Mouse (Mus musculus): ENCODE measurements at regions not wholly inside any gene's neighbourhood (a gene's known extent, or its start where the extent isn't known, plus 50 kb on each side); places are given as distances from the start of the nearest gene placed in this dataset.
A peak's percentile ranks its signal among the peaks of the same experiment; 100 is the strongest.

DNA sequence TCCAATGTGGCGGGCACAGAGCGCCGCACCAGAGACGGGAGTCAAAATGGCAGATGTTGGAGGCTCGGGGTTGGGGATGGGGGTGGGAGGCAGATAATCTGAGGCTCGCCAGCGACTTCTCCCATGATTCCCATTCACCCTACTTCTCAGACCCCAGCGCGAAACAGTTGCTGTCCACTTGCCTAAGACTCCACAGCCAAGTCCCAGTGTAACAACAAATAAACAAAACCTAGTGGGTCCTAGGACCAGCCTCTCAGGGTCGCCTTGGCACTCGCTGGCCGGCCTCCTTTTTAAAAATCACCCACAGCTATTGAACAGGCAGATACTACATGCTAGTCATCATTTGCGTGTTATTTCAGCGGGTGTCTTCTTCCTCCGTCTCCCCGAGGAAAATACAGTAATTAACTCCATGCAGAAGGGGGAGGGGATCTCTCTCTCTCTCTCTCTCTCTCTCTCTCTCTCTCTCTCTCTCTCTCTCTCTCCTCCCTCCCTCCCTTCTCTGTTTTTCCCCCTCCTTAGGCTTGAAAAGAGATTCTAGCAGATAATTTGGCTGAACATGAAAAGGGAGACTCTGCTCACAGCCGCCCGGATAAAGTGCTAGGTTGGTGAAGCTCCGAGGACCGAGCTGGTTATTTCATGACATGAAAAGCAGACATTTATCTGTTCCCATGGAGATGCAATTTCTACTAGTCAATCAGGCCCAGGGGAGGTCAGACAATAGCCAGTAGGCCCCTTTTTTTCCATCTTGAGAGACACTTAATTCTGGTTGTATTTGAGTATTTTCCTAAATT is 71.9 kb upstream of the Zfp217 start:
- DNase-seq (ENCODE audit: low read depth, low spot score): peak; percentile 67

DNA sequence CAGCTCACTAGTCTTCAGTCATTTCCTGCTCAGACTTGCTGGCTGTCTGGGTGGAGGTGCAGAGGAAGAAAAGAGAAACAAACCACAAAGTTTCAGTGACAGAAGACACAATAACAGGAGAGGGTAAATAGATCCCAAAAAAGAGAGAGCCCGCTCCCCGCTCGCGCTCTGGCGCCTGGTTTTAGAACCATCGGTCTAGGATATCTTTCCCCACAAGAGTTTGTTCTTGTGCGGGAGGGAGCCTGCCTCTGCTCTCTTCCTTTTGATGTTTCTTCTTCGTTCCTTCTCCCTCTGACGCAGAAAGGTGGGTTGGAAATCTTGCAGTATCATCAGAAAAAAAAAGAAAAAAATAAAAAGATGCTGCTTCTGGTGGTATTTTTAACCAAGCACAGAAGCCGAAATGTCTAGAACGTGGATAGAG is 71.3 kb upstream of the Zfp217 start:
- peak; percentile 84 for DNase-seq (ENCODE audit: low read depth, low spot score)

DNA sequence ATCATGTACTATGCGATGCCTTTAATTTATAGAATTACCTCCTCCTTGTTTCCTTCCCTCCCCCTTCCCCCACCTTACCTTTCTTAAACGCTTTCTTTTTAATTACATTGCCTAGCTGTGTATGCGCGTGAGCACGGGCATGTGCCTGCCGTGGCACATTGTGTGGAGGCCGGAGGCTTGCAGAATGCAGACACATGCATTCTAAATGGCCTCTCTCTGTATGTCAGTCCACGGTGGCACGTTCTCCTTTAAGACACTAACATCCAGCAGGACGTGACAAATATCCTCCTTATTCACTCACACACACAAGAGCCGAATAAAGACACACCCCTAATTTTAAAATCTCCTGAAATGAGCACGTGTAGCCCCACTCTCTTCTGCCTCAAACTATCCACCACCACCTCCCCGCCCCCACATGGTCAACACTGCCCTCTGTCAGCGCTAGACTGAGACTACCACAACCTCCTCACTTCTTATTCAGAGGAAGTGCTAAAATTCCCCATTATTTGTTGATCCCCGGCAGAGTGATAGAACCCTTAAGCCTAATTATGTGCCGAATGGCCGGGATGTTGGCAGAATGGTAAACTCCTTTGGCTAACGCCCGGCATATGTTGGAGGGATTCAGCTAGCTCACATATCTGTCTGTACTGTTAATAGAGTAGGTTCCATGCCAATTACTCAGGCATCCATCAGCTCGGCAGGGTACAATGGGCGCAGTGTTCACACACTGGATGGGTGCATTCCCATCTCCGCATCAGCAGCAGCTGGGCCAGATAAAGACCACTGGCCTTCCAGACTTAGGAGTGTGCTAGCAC is 70.5 kb upstream of the Zfp217 start:
- DNase-seq (ENCODE audit: low read depth, low spot score): peak; percentile 62

DNA sequence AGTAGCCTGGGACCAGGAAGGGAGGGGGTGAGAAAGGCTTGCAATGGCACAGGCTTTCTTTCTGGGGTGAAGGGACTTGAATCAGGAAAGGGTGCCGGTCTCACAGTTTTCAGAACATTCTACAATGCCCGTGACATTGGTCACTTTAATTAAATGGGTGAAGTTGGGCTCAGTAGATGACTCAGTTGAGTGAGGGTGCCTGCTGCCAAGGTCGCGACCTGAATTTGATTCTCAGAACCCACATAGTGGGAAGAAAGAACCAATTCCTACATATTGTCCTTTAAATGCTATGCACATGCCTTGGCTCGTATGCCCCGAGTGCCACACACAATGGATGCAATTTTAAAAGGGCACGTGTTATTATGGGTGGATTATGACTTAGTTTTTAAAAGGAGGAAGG is 68.4 kb upstream of the Zfp217 start:
- no peak for DNase-seq (ENCODE audit: low read depth, low spot score)

DNA sequence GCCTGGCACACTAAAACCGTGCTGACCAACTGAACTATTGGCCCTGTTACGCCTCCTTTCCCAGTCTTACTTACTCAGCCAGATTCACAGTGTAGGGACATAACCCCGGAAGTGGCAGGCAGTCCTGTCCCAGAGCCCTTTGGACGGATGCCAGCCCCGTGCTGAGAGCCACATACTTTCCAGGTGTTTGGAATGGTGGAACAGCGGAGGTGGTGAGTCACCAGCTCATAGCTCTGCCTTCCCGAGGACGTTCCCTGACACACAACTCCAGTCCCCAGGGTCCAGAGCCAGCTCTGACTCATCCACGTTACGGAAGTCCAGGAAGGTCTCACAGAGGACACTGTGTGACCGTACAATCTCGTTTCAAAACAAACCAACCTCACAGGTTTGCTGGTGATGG is 61.2 kb upstream of the Zfp217 start:
- no peak for DNase-seq (ENCODE audit: low read depth, low spot score)

DNA sequence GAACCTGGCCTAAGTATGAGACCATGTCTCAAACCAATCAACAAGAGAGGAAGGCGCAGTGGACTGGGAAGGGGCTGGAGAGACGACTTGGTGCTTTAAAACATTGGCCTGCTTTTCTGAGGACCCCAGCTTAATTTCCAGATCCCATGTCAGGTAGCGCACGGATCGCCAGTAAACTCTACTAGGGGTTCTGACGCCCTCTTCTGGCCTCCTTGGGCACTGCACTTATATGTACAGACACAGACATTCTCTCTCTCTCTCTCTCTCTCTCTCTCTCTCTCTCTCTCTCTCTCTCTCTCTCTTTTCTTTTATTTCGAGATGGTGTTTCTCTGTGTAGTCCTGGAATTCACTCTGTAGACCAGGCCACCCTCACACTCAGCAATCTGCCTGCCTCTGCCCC is 60.0 kb upstream of the Zfp217 start:
- no peak for DNase-seq (ENCODE audit: low read depth, low spot score)

DNA sequence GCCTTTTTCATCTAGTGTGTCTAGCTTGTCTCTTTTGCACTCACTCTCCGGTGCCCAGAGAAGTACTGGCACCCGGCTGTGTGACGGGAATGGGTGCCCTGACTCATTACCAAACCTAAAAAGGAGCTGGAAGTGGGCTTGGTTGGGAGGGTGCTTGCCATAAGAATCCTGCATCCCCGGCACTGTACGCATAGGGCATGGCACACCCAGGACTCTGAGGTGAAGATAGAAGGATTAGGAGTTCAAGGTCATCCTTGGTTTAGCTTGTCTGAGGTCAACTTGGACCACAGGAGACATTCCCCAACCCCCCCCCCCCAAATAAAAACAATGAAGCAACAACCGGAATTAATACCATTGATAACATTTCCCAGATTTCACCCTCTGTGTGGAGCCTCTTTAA is 59.5 kb upstream of the Zfp217 start:
- DNase-seq (ENCODE audit: low read depth, low spot score): no peak

DNA sequence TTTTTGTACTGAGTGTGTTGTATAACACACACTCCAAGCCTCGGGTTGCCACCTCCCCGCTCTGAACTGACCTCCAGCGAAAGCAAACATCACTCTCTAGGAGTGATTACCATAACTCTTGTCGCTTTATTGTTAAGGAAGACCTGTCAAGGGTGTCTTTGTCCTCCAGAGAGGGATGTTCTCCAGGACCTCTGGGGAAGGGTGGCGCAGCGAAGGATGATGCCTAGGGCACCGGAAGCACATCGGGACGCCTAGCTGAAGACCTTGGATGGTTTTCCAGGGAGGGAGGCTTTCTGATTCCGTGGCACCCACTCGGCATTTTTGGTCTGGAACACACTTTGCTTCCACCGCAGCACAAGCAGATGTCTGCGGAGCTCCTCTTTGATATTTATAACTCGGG is 59.0 kb upstream of the Zfp217 start:
- DNase-seq (ENCODE audit: low read depth, low spot score): no peak

DNA sequence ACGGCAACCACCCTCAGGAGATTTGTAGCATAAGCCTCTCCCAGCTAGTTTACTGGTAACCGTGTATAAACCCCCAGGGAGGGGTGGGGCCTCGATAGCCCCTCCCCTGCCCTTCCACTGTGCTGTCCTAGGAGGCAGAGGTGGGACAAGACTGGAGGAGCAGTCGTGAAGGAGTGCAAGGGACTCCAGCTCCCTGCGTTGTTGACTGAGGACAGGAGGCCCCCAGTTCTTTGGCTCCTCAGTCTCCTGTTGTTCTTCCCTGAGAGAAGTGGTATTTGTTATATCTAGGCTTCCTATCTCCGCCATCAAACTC is 58.5 kb upstream of the Zfp217 start:
- DNase-seq (ENCODE audit: low read depth, low spot score): peak; percentile 61

DNA sequence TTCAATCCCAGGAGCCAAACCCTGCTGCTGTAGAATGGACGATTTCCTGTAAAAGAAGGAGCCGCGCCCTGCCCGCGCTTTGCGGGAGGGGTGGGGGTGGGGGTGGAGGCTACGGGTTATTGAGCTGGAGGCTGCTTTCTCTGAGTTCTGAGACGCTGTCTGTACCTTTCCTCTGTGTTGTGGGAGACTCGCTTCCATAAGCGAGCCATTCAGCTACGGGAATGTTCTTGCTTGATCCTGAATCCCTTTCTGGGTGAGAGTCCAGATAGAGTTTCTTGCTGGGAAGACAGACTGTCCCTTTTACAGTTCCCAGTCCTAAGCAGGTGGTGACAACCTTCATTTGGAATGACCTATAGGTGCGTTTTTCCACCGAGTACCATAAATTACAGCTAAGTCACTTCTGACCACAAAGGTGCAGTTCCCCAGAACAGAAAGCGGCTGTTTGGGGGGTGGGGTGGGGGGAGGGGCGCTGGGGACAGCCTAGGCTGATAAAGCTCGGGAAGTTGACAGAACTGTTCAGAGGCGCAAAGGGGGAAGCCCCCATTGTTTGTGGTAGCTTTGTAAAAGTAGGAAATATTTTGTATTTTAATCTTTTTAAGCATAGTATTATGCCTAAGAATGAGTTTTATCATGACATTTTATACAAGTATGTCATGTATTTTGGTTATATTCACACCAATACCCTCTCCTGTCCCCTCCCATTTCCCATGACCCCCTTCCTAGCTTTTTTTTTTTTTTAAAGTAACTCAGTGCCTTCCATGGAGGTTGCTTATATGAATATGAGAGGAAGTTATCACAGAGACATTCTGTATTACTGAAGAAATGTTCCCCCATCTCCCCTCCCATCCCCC is 57.9 kb upstream of the Zfp217 start:
- peak; percentile 83 for DNase-seq (ENCODE audit: low read depth, low spot score)

DNA sequence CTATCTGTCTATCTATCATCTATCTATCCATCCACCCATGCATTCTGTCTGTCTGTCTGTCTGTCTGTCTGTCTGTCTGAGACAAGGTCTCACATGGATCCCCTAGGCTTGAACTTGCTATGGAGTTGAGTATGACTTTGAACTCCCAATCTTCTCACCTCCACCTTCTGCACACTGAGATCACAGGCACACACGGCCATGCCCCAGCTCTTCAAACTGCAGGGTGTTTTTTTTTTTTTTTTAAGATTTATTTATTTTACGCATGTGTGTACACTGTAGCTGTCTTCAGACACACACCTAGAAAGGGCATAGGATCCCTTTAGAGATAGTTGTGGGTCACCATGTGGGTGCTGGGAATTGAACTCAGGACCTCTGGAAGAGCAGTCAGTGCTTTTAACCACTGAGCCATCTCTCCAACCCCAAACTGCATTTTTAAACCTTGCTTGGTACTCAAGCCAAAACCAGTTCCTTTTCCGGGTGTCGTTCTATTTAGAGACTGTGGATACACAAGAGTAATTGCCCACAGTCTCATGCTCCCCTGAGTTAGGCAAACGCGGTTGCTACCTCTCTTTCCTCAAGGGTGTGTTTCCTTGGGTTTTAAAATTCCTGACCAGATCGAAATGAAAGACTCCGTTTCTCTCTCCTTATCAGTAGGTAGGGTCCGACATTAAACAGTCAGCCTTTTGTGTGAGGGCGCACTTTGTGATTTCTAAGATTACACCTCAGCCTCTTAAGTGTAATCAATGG is 57.0 kb upstream of the Zfp217 start:
- DNase-seq (ENCODE audit: low read depth, low spot score): peak; percentile 63

DNA sequence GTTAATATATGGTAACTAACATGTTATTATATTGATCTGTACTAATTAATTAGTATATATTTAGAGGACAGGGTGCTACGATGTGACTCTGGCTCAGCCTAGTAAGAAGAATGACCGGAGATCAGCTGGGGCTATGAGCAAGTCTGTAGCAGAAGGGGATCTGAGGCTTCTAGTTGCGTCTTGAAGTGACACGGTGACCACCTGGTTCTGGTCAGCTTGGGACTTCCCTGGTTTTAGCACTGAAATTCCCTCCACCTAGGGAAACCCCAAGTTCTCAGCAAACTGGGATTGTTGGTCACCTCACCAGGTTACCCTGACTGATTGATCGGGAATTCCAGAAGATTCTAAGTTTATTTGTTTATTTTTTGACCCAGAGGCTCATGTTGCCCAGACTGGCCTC is 55.6 kb upstream of the Zfp217 start:
- no peak for DNase-seq (ENCODE audit: low read depth, low spot score)

DNA sequence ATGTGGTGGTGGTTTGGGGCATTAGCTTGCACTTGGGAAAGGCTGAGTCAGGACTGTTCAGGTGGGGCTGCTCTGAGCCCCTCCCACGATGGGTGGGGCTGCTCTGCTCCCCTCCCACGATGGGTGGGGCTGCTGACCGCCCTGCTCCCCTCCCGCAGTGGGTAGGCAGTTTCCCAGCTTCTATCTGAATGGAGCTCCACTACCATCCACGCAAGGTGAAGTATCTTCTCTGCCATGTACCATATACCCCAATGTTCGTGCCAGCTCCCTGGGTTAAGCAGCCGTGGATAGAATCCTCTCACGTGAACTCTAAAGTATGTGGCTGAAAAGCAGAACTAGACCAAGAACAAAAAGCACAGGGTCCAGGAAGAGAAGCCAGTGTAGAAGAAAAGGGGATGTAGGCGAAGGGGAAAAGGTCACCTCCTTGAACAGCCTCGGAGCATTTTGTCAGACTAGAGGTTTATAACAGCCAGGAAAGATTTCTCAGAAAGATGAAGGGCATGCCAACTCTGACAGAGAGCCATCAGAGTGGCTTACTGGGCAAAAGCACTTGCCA is 54.0 kb upstream of the Zfp217 start:
- DNase-seq (ENCODE audit: low read depth, low spot score): no peak
